Mouse (Mus musculus): ENCODE measurements around the gene Xpr1. TPM values are rescaled to one million over a fixed set of nuclear protein-coding genes. Genes with fewer than 3 reads are reported as not detected.
A peak's percentile ranks its signal among the peaks of the same experiment; 100 is the strongest.

Xpr1 gene
- polyA plus RNA-seq, 1 experiment from 2014 or later: 68.7 TPM

- peak overlapping the region; percentile 60 for H3K4me2 ChIP-seq (ENCODE audit: low read depth, low read length)
- no peaks in the 10 kb centered on the region for H3K27me3 ChIP-seq (ENCODE audit: control insufficient read depth, insufficient read depth, low read length)
- H3K36me3 ChIP-seq (ENCODE audit: control insufficient read depth, insufficient read depth, low read length): no peaks in the 10 kb centered on the region
- no peaks in the 10 kb centered on the region for H3K9me3 ChIP-seq (ENCODE audit: control insufficient read depth, low read length)
- ATAC-seq (ENCODE audit: low read depth): no peak
- peak overlapping the region; percentile 51 for H3K9ac ChIP-seq (replicated peaks; ENCODE audit: low read depth, low read length)
- no peaks in the 10 kb centered on the region for H3K4me1 ChIP-seq (ENCODE audit: control insufficient read depth, insufficient read depth, low read length)
- WGBS: 12% methylated on average over 4 of the region's 4 CpGs
- peak overlapping the region; percentile 69 for H3K27ac ChIP-seq (ENCODE audit: low read depth, low read length)
- H3K4me3 ChIP-seq (ENCODE audit: low read depth, low read length): peak overlapping the region; percentile 92
Observed at GRCm38 (mm10) chr1:155415421-155415820, 1.8 kb downstream of the Xpr1 start.

- ATAC-seq (ENCODE audit: low read depth): no peak
Observed at GRCm38 (mm10) chr1:155412705-155413104, 4.5 kb downstream of the Xpr1 start.

GRCm38 (mm10) chr1:155408577-155408966 is 8.6 kb downstream of the Xpr1 start:
- no peak overlapping the region for H3K27ac ChIP-seq (ENCODE audit: low read depth, low read length)
- no peak for ATAC-seq (ENCODE audit: low read depth)
- 69% methylated on average over 2 of the region's 2 CpGs for WGBS

More at GRCm38 (mm10) chr1:155412705-155413104, 4.5 kb downstream of the Xpr1 start:
- Histone ChIP-seq H3K4me1 (ENCODE audit: control insufficient read depth, insufficient read depth, low read length) (no peaks in the 10 kb centered on the region), H3K4me3 (ENCODE audit: low read depth, low read length) (no peak overlapping the region), H3K9me3 (ENCODE audit: control insufficient read depth, low read length) (no peaks in the 10 kb centered on the region), H3K36me3 (ENCODE audit: control insufficient read depth, insufficient read depth, low read length) (no peaks in the 10 kb centered on the region), H3K27me3 (ENCODE audit: control insufficient read depth, insufficient read depth, low read length) (no peaks in the 10 kb centered on the region), H3K9ac (replicated peaks; ENCODE audit: low read depth, low read length) (no peak overlapping the region), H3K4me2 (ENCODE audit: low read depth, low read length) (no peak overlapping the region), H3K27ac (ENCODE audit: low read depth, low read length) (no peak overlapping the region)
- 88% methylated on average over 2 of the region's 2 CpGs for WGBS

GRCm38 (mm10) chr1:155407697-155408576 is 9.3 kb downstream of the Xpr1 start:
- no peaks in the 10 kb centered on the region for H3K4me1 ChIP-seq (ENCODE audit: control insufficient read depth, insufficient read depth, low read length)
- H3K27ac ChIP-seq (ENCODE audit: low read depth, low read length): no peak overlapping the region
- no peak overlapping the region for H3K9ac ChIP-seq (replicated peaks; ENCODE audit: low read depth, low read length)
- H3K9me3 ChIP-seq (ENCODE audit: control insufficient read depth, low read length): no peaks in the 10 kb centered on the region
- ATAC-seq (ENCODE audit: low read depth): no peak
- no peak overlapping the region for H3K4me2 ChIP-seq (ENCODE audit: low read depth, low read length)
- no peaks in the 10 kb centered on the region for H3K27me3 ChIP-seq (ENCODE audit: control insufficient read depth, insufficient read depth, low read length)
- H3K4me3 ChIP-seq (ENCODE audit: low read depth, low read length): no peak overlapping the region
- WGBS: 95% methylated on average over 11 of the region's 11 CpGs
- no peaks in the 10 kb centered on the region for H3K36me3 ChIP-seq (ENCODE audit: control insufficient read depth, insufficient read depth, low read length)

More at GRCm38 (mm10) chr1:155408577-155408966, 8.6 kb downstream of the Xpr1 start:
- no peaks in the 10 kb centered on the region for H3K27me3 ChIP-seq (ENCODE audit: control insufficient read depth, insufficient read depth, low read length)
- H3K4me1 ChIP-seq (ENCODE audit: control insufficient read depth, insufficient read depth, low read length): no peaks in the 10 kb centered on the region
- H3K9me3 ChIP-seq (ENCODE audit: control insufficient read depth, low read length): no peaks in the 10 kb centered on the region
- no peak overlapping the region for H3K4me3 ChIP-seq (ENCODE audit: low read depth, low read length)
- H3K36me3 ChIP-seq (ENCODE audit: control insufficient read depth, insufficient read depth, low read length): no peaks in the 10 kb centered on the region
- H3K4me2 ChIP-seq (ENCODE audit: low read depth, low read length): no peak overlapping the region
- no peak overlapping the region for H3K9ac ChIP-seq (replicated peaks; ENCODE audit: low read depth, low read length)

- Histone ChIP-seq H3K9ac (replicated peaks; ENCODE audit: low read depth, low read length) (no peak overlapping the region), H3K4me3 (ENCODE audit: low read depth, low read length) (no peak overlapping the region), H3K27ac (ENCODE audit: low read depth, low read length) (no peak overlapping the region), H3K9me3 (ENCODE audit: control insufficient read depth, low read length) (no peaks in the 10 kb centered on the region), H3K27me3 (ENCODE audit: control insufficient read depth, insufficient read depth, low read length) (no peaks in the 10 kb centered on the region), H3K4me2 (ENCODE audit: low read depth, low read length) (no peak overlapping the region), H3K36me3 (ENCODE audit: control insufficient read depth, insufficient read depth, low read length) (no peaks in the 10 kb centered on the region), H3K4me1 (ENCODE audit: control insufficient read depth, insufficient read depth, low read length) (no peaks in the 10 kb centered on the region)
- WGBS: 73% methylated on average over 4 of the region's 4 CpGs
- ATAC-seq (ENCODE audit: low read depth): no peak
Observed at GRCm38 (mm10) chr1:155400056-155400455, 17.2 kb downstream of the Xpr1 start.

- WGBS: 74% methylated on average over 6 of the region's 6 CpGs
- Histone ChIP-seq H3K4me2 (ENCODE audit: low read depth, low read length) (no peak overlapping the region), H3K9me3 (ENCODE audit: control insufficient read depth, low read length) (no peaks in the 10 kb centered on the region), H3K27ac (ENCODE audit: low read depth, low read length) (no peak overlapping the region), H3K4me3 (ENCODE audit: low read depth, low read length) (no peak overlapping the region), H3K36me3 (ENCODE audit: control insufficient read depth, insufficient read depth, low read length) (no peaks in the 10 kb centered on the region), H3K4me1 (ENCODE audit: control insufficient read depth, insufficient read depth, low read length) (no peaks in the 10 kb centered on the region), H3K9ac (replicated peaks; ENCODE audit: low read depth, low read length) (no peak overlapping the region), H3K27me3 (ENCODE audit: control insufficient read depth, insufficient read depth, low read length) (no peaks in the 10 kb centered on the region)
- ATAC-seq (ENCODE audit: low read depth): no peak
Observed at GRCm38 (mm10) chr1:155394829-155395228, 22.4 kb downstream of the Xpr1 start.

- Histone ChIP-seq H3K36me3 (ENCODE audit: control insufficient read depth, insufficient read depth, low read length) (no peaks in the 10 kb centered on the region), H3K9me3 (ENCODE audit: control insufficient read depth, low read length) (no peaks in the 10 kb centered on the region), H3K4me1 (ENCODE audit: control insufficient read depth, insufficient read depth, low read length) (0 out of 2 replicates have a peak, but pooled peaks cover 2% of the 10 kb centered on the region), H3K4me3 (ENCODE audit: low read depth, low read length) (no peak overlapping the region), H3K27ac (ENCODE audit: low read depth, low read length) (no peak overlapping the region), H3K4me2 (ENCODE audit: low read depth, low read length) (no peak overlapping the region), H3K9ac (replicated peaks; ENCODE audit: low read depth, low read length) (no peak overlapping the region), H3K27me3 (ENCODE audit: control insufficient read depth, insufficient read depth, low read length) (no peaks in the 10 kb centered on the region)
- no peak for ATAC-seq (ENCODE audit: low read depth)
- 72% methylated on average over 2 of the region's 2 CpGs for WGBS
Observed at GRCm38 (mm10) chr1:155394021-155394420, 23.2 kb downstream of the Xpr1 start.

GRCm38 (mm10) chr1:155392825-155393224 is 24.4 kb downstream of the Xpr1 start:
- 95% methylated on average over 7 of the region's 7 CpGs for WGBS
- no peak overlapping the region for H3K27ac ChIP-seq (ENCODE audit: low read depth, low read length)
- no peak overlapping the region for H3K4me3 ChIP-seq (ENCODE audit: low read depth, low read length)
- H3K4me1 ChIP-seq (ENCODE audit: control insufficient read depth, insufficient read depth, low read length): peaks cover 9% of the 10 kb centered on the region
- no peaks in the 10 kb centered on the region for H3K36me3 ChIP-seq (ENCODE audit: control insufficient read depth, insufficient read depth, low read length)
- H3K9me3 ChIP-seq (ENCODE audit: control insufficient read depth, low read length): no peaks in the 10 kb centered on the region
- H3K27me3 ChIP-seq (ENCODE audit: control insufficient read depth, insufficient read depth, low read length): no peaks in the 10 kb centered on the region
- no peak overlapping the region for H3K4me2 ChIP-seq (ENCODE audit: low read depth, low read length)
- ATAC-seq (ENCODE audit: low read depth): no peak
- H3K9ac ChIP-seq (replicated peaks; ENCODE audit: low read depth, low read length): no peak overlapping the region

- ATAC-seq (ENCODE audit: low read depth): no peak
- no peak overlapping the region for H3K9ac ChIP-seq (replicated peaks; ENCODE audit: low read depth, low read length)
- no peaks in the 10 kb centered on the region for H3K9me3 ChIP-seq (ENCODE audit: control insufficient read depth, low read length)
- H3K36me3 ChIP-seq (ENCODE audit: control insufficient read depth, insufficient read depth, low read length): no peaks in the 10 kb centered on the region
- H3K4me2 ChIP-seq (ENCODE audit: low read depth, low read length): no peak overlapping the region
- 62% methylated on average over 4 of the region's 4 CpGs for WGBS
- H3K27ac ChIP-seq (ENCODE audit: low read depth, low read length): no peak overlapping the region
- peaks cover 9% of the 10 kb centered on the region for H3K4me1 ChIP-seq (ENCODE audit: control insufficient read depth, insufficient read depth, low read length)
- no peak overlapping the region for H3K4me3 ChIP-seq (ENCODE audit: low read depth, low read length)
- H3K27me3 ChIP-seq (ENCODE audit: control insufficient read depth, insufficient read depth, low read length): no peaks in the 10 kb centered on the region
Observed at GRCm38 (mm10) chr1:155391537-155391936, 25.7 kb downstream of the Xpr1 start.

All from neural tube, embryonic 14.5 days (tissue).